Mouse (Mus musculus) left cerebral cortex, adult 2 months (tissue): ENCODE measurements around the gene Kcnk13. TPM values are rescaled to one million over a fixed set of nuclear protein-coding genes. Genes with fewer than 3 reads are reported as not detected.

Source experiments
- DNase-seq, 2 experiments: peaks; one replicate each; pipeline ENCODE4 v3.0.0; 2021 to 2022; ENCODE audit warnings: low spot score in 2 of 2, mixed read lengths in 1 of 2; ENCODE audit errors: extremely low spot score in 1 of 2
- H3K27ac ChIP-seq: fragments of 200-600 bp; 2 replicates; pipeline ENCODE4 v1.8.1; 2022
- H3K4me3 ChIP-seq: fragments of 200-600 bp; 2 replicates; pipeline ENCODE4 v1.8.1; 2022
- CTCF ChIP-seq: fragments of 200-600 bp; IDR thresholded peaks from 2 replicates; pipeline ENCODE4 v1.8.1; 2022; ENCODE audit warnings: antibody characterized with exemption, mild to moderate bottlenecking, moderate library complexity
- intact Hi-C: fragments of 180-260 bp; cut with DNase I; formaldehyde crosslinking; loops from one replicate; pipeline ENCODE4 v1.15.1; 2025
- total RNA-seq, 2 experiments: library from RNA; stranded (reverse); gene quantifications; 2 replicates each; pipeline ENCODE4 v1.2.3; 2021

Gene Kcnk13
- total RNA-seq, 2 experiments from 2014 or later = 6.8 to 10.4 TPM

GRCm38 (mm10) chr12:99939179-99939578 is 25.1 kb upstream of the Kcnk13 start:
- TF ChIP-seq CTCF = no peak
- DNase-seq = no peak
- Histone ChIP-seq H3K4me3 (no peak overlapping the region), H3K27ac (no peak overlapping the region)
- intact Hi-C loops = no loop called here

GRCm38 (mm10) chr12:99940704-99941103 is 23.6 kb upstream of the Kcnk13 start:
- H3K27ac ChIP-seq = no peak overlapping the region
- H3K4me3 ChIP-seq = no peak overlapping the region
- intact Hi-C loops = no loop called here
- no peak for TF ChIP-seq CTCF
- DNase-seq = no peak

GRCm38 (mm10) chr12:99942441-99942840 is 21.9 kb upstream of the Kcnk13 start:
- intact Hi-C loops = no loop called here
- no peak for TF ChIP-seq CTCF
- no peak overlapping the region for H3K4me3 ChIP-seq
- no peak overlapping the region for H3K27ac ChIP-seq
- no peak for DNase-seq

GRCm38 (mm10) chr12:99952928-99953327 is 11.4 kb upstream of the Kcnk13 start:
- Histone ChIP-seq H3K27ac (no peak overlapping the region), H3K4me3 (no peak overlapping the region)
- DNase-seq = peak; percentile 49
- peak; percentile 68 for TF ChIP-seq CTCF
- intact Hi-C loops = loop anchor here (1.0 kb wide), 1 partner anchor 153 kb away; no protein-coding TSS in a partner anchor

- intact Hi-C loops = no loop called here
- no peak for DNase-seq
- TF ChIP-seq CTCF = no peak
- Histone ChIP-seq H3K27ac (no peak overlapping the region), H3K4me3 (no peak overlapping the region)
These were observed 7.9 kb upstream of the Kcnk13 start for GRCm38 (mm10) chr12:99956411-99956810.

- H3K4me3 ChIP-seq = no peak overlapping the region
- intact Hi-C loops = no loop called here
- peak overlapping the region; percentile 38 for H3K27ac ChIP-seq
- no peak for TF ChIP-seq CTCF
- no peak for DNase-seq
These were observed 5.9 kb upstream of the Kcnk13 start for GRCm38 (mm10) chr12:99958068-99959060.

GRCm38 (mm10) chr12:99959291-99959690 is 5.0 kb upstream of the Kcnk13 start:
- no peak for DNase-seq
- H3K4me3 ChIP-seq = no peak overlapping the region
- intact Hi-C loops = no loop called here
- no peak for TF ChIP-seq CTCF
- no peak overlapping the region for H3K27ac ChIP-seq

- Histone ChIP-seq H3K4me3 (no peak overlapping the region), H3K27ac (no peak overlapping the region)
- intact Hi-C loops = loop anchor here (10.0 kb wide), 1 partner anchor 875 kb away; no protein-coding TSS in a partner anchor
- TF ChIP-seq CTCF = no peak
- no peak for DNase-seq
These were observed 4.4 kb upstream of the Kcnk13 start for GRCm38 (mm10) chr12:99959930-99960329.

- no peak for TF ChIP-seq CTCF
- intact Hi-C loops = loop anchor here (10.0 kb wide), 1 partner anchor 876 kb away; no protein-coding TSS in a partner anchor
- no peak overlapping the region for H3K27ac ChIP-seq
- DNase-seq = no peak
- H3K4me3 ChIP-seq = no peak overlapping the region
These were observed 3.6 kb upstream of the Kcnk13 start for GRCm38 (mm10) chr12:99960675-99961074.

GRCm38 (mm10) chr12:99965203-99966115 is 1.2 kb downstream of the Kcnk13 start:
- DNase-seq = peak; percentile 45 to 49
- intact Hi-C loops = loop anchor here (2.0 to 10.0 kb wide), 3 partner anchors 63 to 881 kb away; no protein-coding TSS in a partner anchor
- no peak for TF ChIP-seq CTCF
- H3K4me3 ChIP-seq = peak overlapping the region; percentile 73
- H3K27ac ChIP-seq = peak overlapping the region; percentile 60

- no peak for DNase-seq
- Histone ChIP-seq H3K4me3 (peak overlapping the region; percentile 73), H3K27ac (peak overlapping the region; percentile 60)
- TF ChIP-seq CTCF = no peak
- intact Hi-C loops = loop anchor here (10.0 kb wide), 1 partner anchor 881 kb away; no protein-coding TSS in a partner anchor
These were observed 1.9 kb downstream of the Kcnk13 start for GRCm38 (mm10) chr12:99966116-99966770.
